Mouse (Mus musculus) forebrain, embryonic 14.5 days (tissue): Measurements from ENCODE around the gene Ndufa4l2. TPM values are rescaled to one million over a fixed set of nuclear protein-coding genes. Genes with fewer than 3 reads are reported as not detected.

Source experiments
- ATAC-seq: fragments of 200-750 bp; cut with Nextera tagmentation; 2 replicates; pipeline ENCODE4 v1.8.0; 2017; ENCODE audit warnings: mild to moderate bottlenecking, moderate library complexity
- DNase-seq: peaks from one replicate; pipeline ENCODE4 v3.0.0-alpha.2; 2015; ENCODE audit warnings: low spot score
- H3K27ac ChIP-seq: fragments of 300-500 bp; sonication (generic); 2 replicates; pipeline ENCODE4 v1.5.1; 2014; ENCODE audit warnings: low read depth, mild to moderate bottlenecking, control low read depth, low read length, moderate library complexity
- H3K27me3 ChIP-seq: fragments of 300-500 bp; sonication (generic); replicated peaks from 2 replicates; pipeline ENCODE4 v1.6.1; 2014; ENCODE audit warnings: low read length, control low read depth, mixed read lengths; ENCODE audit not compliant: control insufficient read depth, insufficient read depth
- H3K36me3 ChIP-seq: fragments of 300-500 bp; sonication (generic); 2 replicates; pipeline ENCODE4 v1.6.1; 2014; ENCODE audit warnings: low read length, control low read depth; ENCODE audit not compliant: control insufficient read depth, insufficient read depth
- H3K4me1 ChIP-seq: fragments of 300-500 bp; sonication (generic); 2 replicates; pipeline ENCODE4 v1.6.1; 2014; ENCODE audit warnings: antibody characterized with exemption, low read length, control low read depth; ENCODE audit not compliant: control insufficient read depth, insufficient read depth
- H3K4me2 ChIP-seq: fragments of 300-500 bp; sonication (generic); 2 replicates; pipeline ENCODE4 v1.6.1; 2014; ENCODE audit warnings: mild to moderate bottlenecking, control low read depth, low read length
- H3K4me3 ChIP-seq: fragments of 300-500 bp; sonication (generic); 2 replicates; pipeline ENCODE4 v1.5.1; 2014; ENCODE audit warnings: low read depth, low read length, control low read depth
- H3K9ac ChIP-seq: fragments of 300-500 bp; sonication (generic); 2 replicates; pipeline ENCODE4 v1.6.1; 2014; ENCODE audit warnings: mild to moderate bottlenecking, low read length, control low read depth, moderate library complexity
- H3K9me3 ChIP-seq: fragments of 300-500 bp; sonication (generic); replicated peaks from 2 replicates; pipeline ENCODE4 v1.6.1; 2016; ENCODE audit warnings: low read length, control low read depth, mixed read lengths; ENCODE audit not compliant: control insufficient read depth
- WGBS: fragments of 180-500 bp; shearing (Covaris S2); extraction: QIAGEN DNeasy Blood & Tissue Kit; methylation state at CpG from one replicate; pipeline ENCODE4 v1.1.7; 2014; 5-methylcytosine and 5-hydroxymethylcytosine counted together
- polyA plus RNA-seq: library from polyadenylated mRNA; unstranded; fragments of >200 nt; fragmentation: Nextera tagmentation; extraction: Ambion mirVana; gene quantifications from 2 replicates; pipeline ENCODE4 v1.2.1, GENCODE M21; 2014

Gene Ndufa4l2
- polyA plus RNA-seq, 1 experiment from 2014 or later, result 12.5 TPM

GRCm38 (mm10) chr10:127520714-127521357 is 6.1 kb downstream of the Ndufa4l2 start:
- 91% methylated on average over 20 of the region's 20 CpGs for WGBS
- Histone ChIP-seq H3K4me1 (peaks cover 28% of the 10 kb centered on the region), H3K4me2 (peak overlapping the region; percentile 90), H3K36me3 (peaks cover 25% of the 10 kb centered on the region), H3K4me3 (no peak overlapping the region), H3K27ac (no peak overlapping the region), H3K9ac (peak overlapping the region; percentile 63), H3K27me3 (peaks cover 17% of the 10 kb centered on the region), H3K9me3 (no peaks in the 10 kb centered on the region)
- DNase-seq (no peak), ATAC-seq (no peak)

- peaks cover 25% of the 10 kb centered on the region for H3K27me3 ChIP-seq
- 11% methylated on average over 12 of the region's 12 CpGs for WGBS
- H3K4me2 ChIP-seq, result peak overlapping the region; percentile 90
- peaks cover 31% of the 10 kb centered on the region for H3K4me1 ChIP-seq
- DNase-seq (no peak), ATAC-seq (no peak; the same call in 1 of the 2 replicates)
- H3K9me3 ChIP-seq, result no peaks in the 10 kb centered on the region
- H3K4me3 ChIP-seq, result peak overlapping the region; percentile 49
- H3K27ac ChIP-seq, result 0 out of 2 replicates have a peak overlapping the region, but pooled peaks have one; percentile 10
- H3K9ac ChIP-seq, result peak overlapping the region; percentile 63
- peaks cover 25% of the 10 kb centered on the region for H3K36me3 ChIP-seq
Observed at GRCm38 (mm10) chr10:127521611-127522080, 6.9 kb downstream of the Ndufa4l2 start.

GRCm38 (mm10) chr10:127522088-127522581 is 7.4 kb downstream of the Ndufa4l2 start, which contains the start of gene Shmt2:
Gene Shmt2, minus strand, starts transcription at chr10:127522444.
- Histone ChIP-seq H3K9ac (peak within 1 kb of the TSS; percentile 63), H3K4me2 (peak within 1 kb of the TSS; percentile 90), H3K9me3 (no peaks in the 10 kb centered on the region), H3K4me1 (peaks cover 31% of the 10 kb centered on the region), H3K27ac (0 out of 2 replicates have a peak within 1 kb of the TSS, but pooled peaks have one; percentile 10), H3K4me3 (peak within 1 kb of the TSS; percentile 49), H3K27me3 (peaks cover 29% of the 10 kb centered on the region), H3K36me3 (peaks cover 25% of the 10 kb centered on the region)
- ATAC-seq (peak; percentile 76), DNase-seq (peak; percentile 98)
- WGBS, result under 1% methylated on average over 21 of the region's 21 CpGs

GRCm38 (mm10) chr10:127524646-127525255 is 10.0 kb downstream of the Ndufa4l2 start:
- Histone ChIP-seq H3K4me3 (no peak overlapping the region), H3K9ac (peak overlapping the region; percentile 13; the same call in 1 of the 2 replicates), H3K36me3 (peaks cover 4% of the 10 kb centered on the region; the same call in 1 of the 2 replicates), H3K4me2 (peak overlapping the region; percentile 14; the same call in 1 of the 2 replicates), H3K9me3 (no peaks in the 10 kb centered on the region), H3K4me1 (peaks cover 41% of the 10 kb centered on the region), H3K27me3 (peaks cover 51% of the 10 kb centered on the region), H3K27ac (0 out of 2 replicates have a peak overlapping the region, but pooled peaks have one; percentile 11)
- peak; percentile 64 for DNase-seq
- ATAC-seq, result peak; percentile 8; the same call in 1 of the 2 replicates
- 3% methylated on average over 23 of the region's 23 CpGs for WGBS

- peak overlapping the region; percentile 10 for H3K4me3 ChIP-seq
- peaks cover 52% of the 10 kb centered on the region for H3K4me1 ChIP-seq
- peak overlapping the region; percentile 38 for H3K4me2 ChIP-seq
- H3K9ac ChIP-seq, result peak overlapping the region; percentile 17; the same call in 1 of the 2 replicates
- WGBS, result 2% methylated on average over 26 of the region's 26 CpGs
- ATAC-seq (no peak), DNase-seq (no peak)
- peaks cover 63% of the 10 kb centered on the region for H3K27me3 ChIP-seq
- H3K27ac ChIP-seq, result 0 out of 2 replicates have a peak overlapping the region, but pooled peaks have one; percentile 5
- no peaks in the 10 kb centered on the region for H3K9me3 ChIP-seq
- no peaks in the 10 kb centered on the region for H3K36me3 ChIP-seq
Observed at GRCm38 (mm10) chr10:127526048-127526447, 11.3 kb downstream of the Ndufa4l2 start.

GRCm38 (mm10) chr10:127526681-127527080 is 11.9 kb downstream of the Ndufa4l2 start:
- H3K4me3 ChIP-seq, result peak overlapping the region; percentile 10
- H3K36me3 ChIP-seq, result no peaks in the 10 kb centered on the region
- peak overlapping the region; percentile 17; the same call in 1 of the 2 replicates for H3K9ac ChIP-seq
- no peaks in the 10 kb centered on the region for H3K9me3 ChIP-seq
- peak overlapping the region; percentile 9; the same call in 1 of the 2 replicates for H3K27ac ChIP-seq
- under 1% methylated on average over 26 of the region's 26 CpGs for WGBS
- peak overlapping the region; percentile 38 for H3K4me2 ChIP-seq
- no peak for ATAC-seq
- peaks cover 51% of the 10 kb centered on the region for H3K4me1 ChIP-seq
- H3K27me3 ChIP-seq, result peaks cover 69% of the 10 kb centered on the region
- no peak for DNase-seq

- DNase-seq, result peak; percentile 54
- H3K4me3 ChIP-seq, result no peak overlapping the region
- 4% methylated on average over 17 of the region's 17 CpGs for WGBS
- no peaks in the 10 kb centered on the region for H3K36me3 ChIP-seq
- no peaks in the 10 kb centered on the region for H3K9me3 ChIP-seq
- peak overlapping the region; percentile 36 for H3K4me2 ChIP-seq
- H3K27ac ChIP-seq, result peak overlapping the region; percentile 9; the same call in 1 of the 2 replicates
- peak; percentile 19; the same call in 1 of the 2 replicates for ATAC-seq
- peaks cover 52% of the 10 kb centered on the region for H3K4me1 ChIP-seq
- H3K27me3 ChIP-seq, result peaks cover 76% of the 10 kb centered on the region
- H3K9ac ChIP-seq, result peak overlapping the region; percentile 43; the same call in 1 of the 2 replicates
Observed at GRCm38 (mm10) chr10:127527481-127527880, 12.7 kb downstream of the Ndufa4l2 start.

GRCm38 (mm10) chr10:127530945-127531344 is 16.2 kb downstream of the Ndufa4l2 start:
- no peak overlapping the region for H3K27ac ChIP-seq

More at GRCm38 (mm10) chr10:127530945-127531344, 16.2 kb downstream of the Ndufa4l2 start:
- no peak for ATAC-seq
- Histone ChIP-seq H3K9ac (peak overlapping the region; percentile 45), H3K9me3 (no peaks in the 10 kb centered on the region), H3K4me2 (peak overlapping the region; percentile 66), H3K27me3 (peaks cover 85% of the 10 kb centered on the region), H3K4me1 (peaks cover 60% of the 10 kb centered on the region), H3K4me3 (peak overlapping the region; percentile 21), H3K36me3 (no peaks in the 10 kb centered on the region)
- WGBS, result 2% methylated on average over 20 of the region's 25 CpGs
- DNase-seq, result no peak
